Mouse (Mus musculus) liver, embryonic 13.5 days (tissue): ENCODE results near the gene Lmbrd1. TPM values are rescaled to one million over a fixed set of nuclear protein-coding genes. Genes with fewer than 3 reads are reported as not detected.
"Not testable (repeated sequence)": the region's sequence is repeated elsewhere in the genome, so short reads cannot be mapped to it uniquely, and the experiment has no call there.

Experiments
- ATAC-seq: fragments of 200-750 bp; cut with Nextera tagmentation; 2 replicates; pipeline ENCODE4 v1.8.0; 2017; ENCODE audit warnings: low read depth, mild to moderate bottlenecking, moderate number of reproducible peaks, moderate library complexity
- DNase-seq: peaks from one replicate; pipeline ENCODE4 v3.0.0; 2022
- H3K27ac ChIP-seq: fragments of 300-500 bp; sonication (generic); 2 replicates; pipeline ENCODE4 v1.5.1; 2015; ENCODE audit warnings: moderate library complexity, mild to moderate bottlenecking, inconsistent platforms
- H3K27me3 ChIP-seq: fragments of 300-500 bp; sonication (generic); 2 replicates; pipeline ENCODE4 v1.6.1; 2015; ENCODE audit warnings: mild to moderate bottlenecking, inconsistent platforms
- H3K36me3 ChIP-seq: fragments of 300-500 bp; sonication (generic); 2 replicates; pipeline ENCODE4 v1.6.1; 2015; ENCODE audit warnings: mild to moderate bottlenecking, inconsistent platforms
- H3K4me1 ChIP-seq: fragments of 300-500 bp; sonication (generic); replicated peaks from 2 replicates; pipeline ENCODE4 v1.6.1; 2015; ENCODE audit warnings: inconsistent platforms
- H3K4me2 ChIP-seq: fragments of 300-500 bp; sonication (generic); 2 replicates; pipeline ENCODE4 v1.6.1; 2015; ENCODE audit warnings: inconsistent platforms, mild to moderate bottlenecking, moderate library complexity
- H3K4me3 ChIP-seq: fragments of 300-500 bp; sonication (generic); replicated peaks from 2 replicates; pipeline ENCODE4 v1.5.1; 2015; ENCODE audit warnings: mild to moderate bottlenecking, inconsistent platforms
- H3K9ac ChIP-seq: fragments of 300-500 bp; sonication (generic); 2 replicates; pipeline ENCODE4 v1.6.1; 2015; ENCODE audit warnings: mild to moderate bottlenecking, inconsistent platforms
- H3K9me3 ChIP-seq: fragments of 300-500 bp; sonication (generic); replicated peaks from 2 replicates; pipeline ENCODE4 v1.6.1; 2016; ENCODE audit warnings: inconsistent platforms
- WGBS: fragments of 180-500 bp; shearing (Covaris S2); methylation state at CpG from one replicate; pipeline ENCODE4 v1.1.7; 2015; ENCODE audit not compliant: insufficient replicate concordance; 5-methylcytosine and 5-hydroxymethylcytosine counted together
- polyA plus RNA-seq: library from polyadenylated mRNA; unstranded; fragments of >200 nt; fragmentation: Nextera tagmentation; extraction: Ambion mirVana; gene quantifications from 2 replicates; pipeline ENCODE4 v1.2.1, GENCODE M21; 2015

Lmbrd1 gene
- polyA plus RNA-seq, 1 experiment from 2014 or later, result 13.5 TPM

DNA sequence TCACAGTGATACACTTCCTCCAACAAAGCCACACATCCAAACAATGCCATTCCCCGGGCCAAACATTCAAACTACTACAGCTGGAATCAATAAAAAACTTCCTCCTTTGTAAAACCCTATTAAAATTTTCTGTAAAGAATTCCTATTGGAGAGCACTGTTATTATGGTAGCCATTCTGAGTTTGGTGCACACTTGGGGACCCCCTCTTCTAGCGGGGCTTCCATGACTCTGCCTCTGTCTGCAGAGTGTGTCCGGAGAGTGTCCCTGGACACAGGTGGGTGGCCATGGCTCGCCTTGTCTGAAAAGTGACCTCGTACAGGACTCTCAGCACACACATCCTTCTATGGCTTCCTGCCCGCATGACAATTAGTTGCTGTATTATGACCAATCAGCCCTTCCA lies 114.7 kb downstream of the Lmbrd1 start:
- Histone ChIP-seq H3K27ac (no peak overlapping the region), H3K4me1 (no peaks in the 10 kb centered on the region), H3K4me2 (no peak overlapping the region), H3K9me3 (no peaks in the 10 kb centered on the region), H3K9ac (no peak overlapping the region), H3K27me3 (no peaks in the 10 kb centered on the region), H3K4me3 (no peak overlapping the region), H3K36me3 (no peaks in the 10 kb centered on the region)
- no peak for DNase-seq
- ATAC-seq, result no peak
- 75% methylated on average over 6 of the region's 6 CpGs for WGBS

- not testable (repeated sequence) for H3K9ac ChIP-seq, H3K27ac ChIP-seq, H3K4me1 ChIP-seq, DNase-seq, H3K9me3 ChIP-seq, H3K4me2 ChIP-seq, H3K4me3 ChIP-seq, H3K27me3 ChIP-seq, ATAC-seq, H3K36me3 ChIP-seq
- 81% methylated on average over 21 of the region's 21 CpGs for whole genome bisulfite sequencing
Observed at GRCm38 (mm10) chr1:24807971-24808370, 129.5 kb downstream of the Lmbrd1 start.

Other genes with a start within 250 kb of the Lmbrd1 start
- 0.03 and 0.06 TPM in 2 replicates for gene Col19a1, start 91.2 kb upstream of the Lmbrd1 start, polyA plus RNA-seq